Mouse (Mus musculus) stomach, postnatal 0 days (tissue): ENCODE measurements around the gene Egfl6.

ENCODE experiments used
- CTCF ChIP-seq: IDR thresholded peaks from 2 replicates; pipeline ENCODE4 v1.5.1; 2016; ENCODE audit warnings: antibody characterized with exemption, low read depth, mild to moderate bottlenecking, moderate library complexity
- EP300 ChIP-seq: optimal IDR thresholded peaks from 2 replicates; pipeline ENCODE3; 2016; ENCODE audit warnings: antibody characterized with exemption

- no peak for TF ChIP-seq CTCF
- TF ChIP-seq EP300: no peak
These were observed 29.7 kb upstream of the Egfl6 start for GRCm38 (mm10) chrX:166615191-166615590.
